ENCODE assay signal across 23 mouse cellular contexts in the genomic region with DNA sequence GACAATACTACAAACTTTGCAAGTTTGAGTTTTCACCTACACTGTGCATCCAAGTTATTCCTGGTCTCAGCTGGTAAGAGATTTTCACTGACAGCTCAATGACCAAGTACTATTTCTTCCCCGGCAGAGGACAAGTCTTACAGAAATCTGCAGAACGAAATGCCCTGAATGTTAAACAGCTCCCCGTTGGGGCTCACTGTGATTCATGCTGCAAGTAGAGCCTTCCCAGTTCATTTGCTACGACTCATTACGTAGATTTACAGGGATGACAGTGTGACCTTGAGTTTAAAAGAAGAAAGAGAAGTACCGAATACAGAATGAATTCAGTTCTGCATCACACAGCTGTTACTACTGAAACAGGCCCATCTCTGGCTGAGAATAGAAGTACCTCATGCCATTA.
DNase-seq lines count a peak whose midpoint lies in the region; ATAC-seq and TF ChIP-seq lines count a peak whose summit lies in the region.
"Had no signal": no experiment of that assay in that cellular context is flagged by ENCODE, and none has a peak within 500 bp of the region (broad histone marks: within the 10 kb centered on the region; RNA-seq: fewer than 3 reads in every experiment).

No protein-coding gene starts in this region.

- WGBS in hindbrain, postnatal 0 days, result 64% methylated on average over 6 of the region's 6 CpGs
- 61% methylated on average over 6 of the region's 6 CpGs for WGBS in hindbrain, embryonic 14.5 days
- 19% methylated on average over 6 of the region's 6 CpGs for WGBS in neural tube, embryonic 15.5 days
- 83% methylated on average over 6 of the region's 6 CpGs for WGBS in lung, adult 2 months

- DNase-seq in hindbrain, postnatal 0 days (ENCODE audit: low spot score), result peak; percentile 10
- DNase-seq in hindbrain, embryonic 14.5 days (ENCODE audit: low spot score), result no peak
- peak; percentile 5 for DNase-seq in adrenal gland, adult 8-10 months
- peak; percentile 56 for DNase-seq in brain, adult 2 months (ENCODE audit: low read depth, low spot score)
- DNase-seq in kidney, postnatal 25 days, result no peak
- DNase-seq in lung, adult 2 months, result no peak
- DNase-seq: cerebellum, adult 2 months; cerebellum, postnatal 14 days; gastrocnemius, postnatal 25 days; heart, adult 11 months; kidney, adult 9 months; kidney, postnatal 10 days; thymus, postnatal 14 days had no signal

- H3K4me3 ChIP-seq in hindbrain, postnatal 0 days (ENCODE audit: low read length), result no peak overlapping the region
- H3K4me3 ChIP-seq in hindbrain, embryonic 14.5 days (replicated peaks; ENCODE audit: low read length), result no peak overlapping the region
- H3K4me3 ChIP-seq in neural tube, embryonic 15.5 days (replicated peaks), result no peak overlapping the region
- no peak overlapping the region for H3K4me3 ChIP-seq in lung, adult 2 months (replicated peaks; ENCODE audit: extremely low read depth, low read depth, low read length)
- H3K4me3 ChIP-seq: erythroblast, embryonic 14.5 days; heart, embryonic 10.5 days; heart, embryonic 15.5 days; limb, embryonic 12.5 days; liver, embryonic 15.5 days; lung, embryonic 15.5 days had no signal

- TF ChIP-seq POLR2A in lung, adult 2 months (IDR thresholded peaks at IDR 0.05; ENCODE audit: borderline replicate concordance, extremely low read depth, low read depth, low read length), result no peak

- no peak for TF ChIP-seq CTCF in hindbrain, postnatal 0 days (IDR thresholded peaks at IDR 0.05; ENCODE audit: low read depth)
- TF ChIP-seq CTCF in lung, adult 2 months (IDR thresholded peaks at IDR 0.05; ENCODE audit: insufficient read depth, low read length), result no peak

- no peak overlapping the region for H3K27ac ChIP-seq in hindbrain, postnatal 0 days
- H3K27ac ChIP-seq in hindbrain, embryonic 14.5 days, result no peak overlapping the region
- no peak overlapping the region for H3K27ac ChIP-seq in neural tube, embryonic 15.5 days (replicated peaks)
- H3K27ac ChIP-seq: heart, embryonic 10.5 days; heart, embryonic 15.5 days; limb, embryonic 12.5 days; liver, embryonic 15.5 days; lung, embryonic 15.5 days had no signal

- H3K4me1 ChIP-seq in hindbrain, postnatal 0 days (ENCODE audit: insufficient read depth, low read length), result no peaks in the 10 kb centered on the region
- no peaks in the 10 kb centered on the region for H3K4me1 ChIP-seq in hindbrain, embryonic 14.5 days (replicated peaks; ENCODE audit: control insufficient read depth, insufficient read depth, low read length)
- H3K4me1 ChIP-seq in neural tube, embryonic 15.5 days, result no peaks in the 10 kb centered on the region
- no peaks in the 10 kb centered on the region for H3K4me1 ChIP-seq in lung, adult 2 months (ENCODE audit: control insufficient read depth, insufficient read depth, low read length)
- H3K4me1 ChIP-seq: heart, embryonic 10.5 days; limb, embryonic 12.5 days; liver, embryonic 15.5 days; lung, embryonic 15.5 days had no signal

- H3K9me3 ChIP-seq in hindbrain, postnatal 0 days (ENCODE audit: low read length), result no peaks in the 10 kb centered on the region
- no peaks in the 10 kb centered on the region for H3K9me3 ChIP-seq in hindbrain, embryonic 14.5 days (ENCODE audit: control insufficient read depth, low read length)
- H3K9me3 ChIP-seq in neural tube, embryonic 15.5 days (replicated peaks), result no peaks in the 10 kb centered on the region
- H3K9me3 ChIP-seq: heart, embryonic 10.5 days; heart, embryonic 15.5 days; limb, embryonic 12.5 days; liver, embryonic 15.5 days; lung, embryonic 15.5 days had no signal

- no peak overlapping the region for H3K9ac ChIP-seq in hindbrain, postnatal 0 days (replicated peaks; ENCODE audit: low read length)
- H3K9ac ChIP-seq in hindbrain, embryonic 14.5 days, result no peak overlapping the region
- no peak overlapping the region for H3K9ac ChIP-seq in neural tube, embryonic 15.5 days (replicated peaks)
- H3K9ac ChIP-seq: heart, embryonic 15.5 days; limb, embryonic 12.5 days; liver, embryonic 15.5 days; lung, embryonic 15.5 days had no signal

- H3K27me3 ChIP-seq in hindbrain, postnatal 0 days (ENCODE audit: insufficient read depth, low read length), result no peaks in the 10 kb centered on the region
- no peaks in the 10 kb centered on the region for H3K27me3 ChIP-seq in hindbrain, embryonic 14.5 days (ENCODE audit: control insufficient read depth, insufficient read depth, low read length)
- H3K27me3 ChIP-seq in neural tube, embryonic 15.5 days (replicated peaks), result no peaks in the 10 kb centered on the region
- H3K27me3 ChIP-seq: heart, embryonic 15.5 days; limb, embryonic 12.5 days; liver, embryonic 15.5 days; lung, embryonic 15.5 days had no signal

- no peak overlapping the region for H3K4me2 ChIP-seq in hindbrain, postnatal 0 days (ENCODE audit: low read depth, low read length)
- H3K4me2 ChIP-seq in hindbrain, embryonic 14.5 days (replicated peaks), result no peak overlapping the region
- H3K4me2 ChIP-seq in neural tube, embryonic 15.5 days, result no peak overlapping the region
- H3K4me2 ChIP-seq: heart, embryonic 15.5 days; limb, embryonic 12.5 days; liver, embryonic 15.5 days; lung, embryonic 15.5 days; midbrain, embryonic 11.5 days had no signal

- no peaks in the 10 kb centered on the region for H3K36me3 ChIP-seq in hindbrain, postnatal 0 days (ENCODE audit: insufficient read depth, low read length)
- H3K36me3 ChIP-seq in hindbrain, embryonic 14.5 days (replicated peaks; ENCODE audit: control insufficient read depth, insufficient read depth), result no peaks in the 10 kb centered on the region
- H3K36me3 ChIP-seq in neural tube, embryonic 15.5 days, result no peaks in the 10 kb centered on the region
- H3K36me3 ChIP-seq: heart, embryonic 10.5 days; heart, embryonic 15.5 days; limb, embryonic 12.5 days; liver, embryonic 15.5 days; lung, embryonic 15.5 days had no signal

- no peak for ATAC-seq in hindbrain, postnatal 0 days
- no peak for ATAC-seq in hindbrain, embryonic 14.5 days (ENCODE audit: low FRiP score)
- ATAC-seq in neural tube, embryonic 15.5 days (ENCODE audit: low FRiP score), result peak; percentile 14; the same call in 1 of the 2 replicates
- ATAC-seq: forebrain, embryonic 16.5 days; intestine, embryonic 16.5 days had no signal

Comparison
In these comparisons a context has a peak if more than half of its experiments do, and no peak if none do; other contexts are left out.
1. DNase-seq: peak in hindbrain, postnatal 0 days (single experiment), adrenal gland, adult 8-10 months (single experiment) and brain, adult 2 months (single experiment); none in hindbrain, embryonic 14.5 days (single experiment), kidney, postnatal 25 days (0 of 2) and lung, adult 2 months (single experiment).